Mouse (Mus musculus) MEL (cell line): ENCODE results near the gene Ube2o. TPM values are rescaled to one million over a fixed set of nuclear protein-coding genes. Genes with fewer than 3 reads are reported as not detected.

ENCODE experiments used
- DNase-seq: peaks from one replicate; pipeline ENCODE4 v3.0.0; 2011; ENCODE audit warnings: low read depth, low spot score
- H3K27ac ChIP-seq: 2 replicates; pipeline ENCODE4 v1.5.1; 2012; ENCODE audit warnings: low read depth, mild to moderate bottlenecking, control low read depth, low read length, moderate library complexity; ENCODE audit not compliant: control insufficient read depth
- H3K27me3 ChIP-seq, 2 experiments: fragments of 150-350 bp in 1 of 2; sonication (generic) in 1 of 2; 2 replicates each; pipeline ENCODE4 v1.6.1; 2012; ENCODE audit warnings: low read length in 2 of 2, mild to moderate bottlenecking in 2 of 2, improper control_type of control experiment in 1 of 2, moderate library complexity in 1 of 2; ENCODE audit not compliant: insufficient read depth in 2 of 2, control insufficient read depth in 1 of 2
- H3K36me3 ChIP-seq, 2 experiments: 2 replicates each; pipeline ENCODE4 v1.6.1; 2012 to 2014; ENCODE audit warnings: low read length in 2 of 2, improper control_type of control experiment in 1 of 2, inconsistent platforms in 1 of 2, mild to moderate bottlenecking in 1 of 2; ENCODE audit not compliant: insufficient read depth in 2 of 2, control insufficient read depth in 1 of 2
- H3K4me1 ChIP-seq, 2 experiments: fragments of 150-350 bp in 1 of 2; sonication (generic) in 1 of 2; 2 replicates each; pipeline ENCODE4 v1.6.1; 2012; ENCODE audit warnings: low read length in 2 of 2, improper control_type of control experiment in 1 of 2, mild to moderate bottlenecking in 1 of 2; ENCODE audit not compliant: insufficient read depth in 2 of 2, control insufficient read depth in 1 of 2
- H3K4me3 ChIP-seq, 2 experiments: fragments of 150-350 bp in 1 of 2; sonication (generic) in 1 of 2; 2 replicates each; pipeline ENCODE4 v1.5.1; 2012; ENCODE audit warnings: low read depth in 2 of 2, low read length in 2 of 2, mild to moderate bottlenecking in 2 of 2, moderate library complexity in 2 of 2, control low read depth in 1 of 2, improper control_type of control experiment in 1 of 2; ENCODE audit not compliant: control insufficient read depth in 1 of 2, insufficient read depth in 1 of 2
- H3K79me2 ChIP-seq: 2 replicates; pipeline ENCODE4 v1.6.1; 2012; ENCODE audit warnings: mild to moderate bottlenecking, low read length, moderate library complexity; ENCODE audit not compliant: control insufficient read depth, poor library complexity, insufficient read depth
- H3K9ac ChIP-seq: 2 replicates; pipeline ENCODE4 v1.6.1; 2012; ENCODE audit warnings: low read depth, mild to moderate bottlenecking, control low read depth, low read length, moderate library complexity; ENCODE audit not compliant: control insufficient read depth, poor library complexity, severe bottlenecking
- H3K9me3 ChIP-seq: fragments of 150-350 bp; sonication (generic); replicated peaks from 2 replicates; pipeline ENCODE4 v1.6.1; 2012; ENCODE audit warnings: mild to moderate bottlenecking, low read length, improper control_type of control experiment, moderate library complexity; ENCODE audit not compliant: insufficient read depth
- CHD2 ChIP-seq: IDR thresholded peaks from 2 replicates; pipeline ENCODE4 v1.6.1; 2011; ENCODE audit warnings: low read length, improper control_type of control experiment
- ELF1 ChIP-seq: IDR thresholded peaks from 2 replicates; pipeline ENCODE4 v1.6.1; 2014; ENCODE audit warnings: low read depth, mild to moderate bottlenecking, inconsistent platforms, low read length, improper control_type of control experiment, moderate library complexity
- MAZ ChIP-seq: IDR thresholded peaks from 2 replicates; pipeline ENCODE4 v1.6.1; 2012; ENCODE audit warnings: low read depth, mild to moderate bottlenecking, inconsistent platforms, low read length, improper control_type of control experiment
- MXI1 ChIP-seq: IDR thresholded peaks from 2 replicates; pipeline ENCODE4 v1.6.1; 2011; ENCODE audit warnings: mild to moderate bottlenecking, low read depth, low read length, improper control_type of control experiment
- MYB ChIP-seq: IDR thresholded peaks from 2 replicates; pipeline ENCODE4 v1.6.1; 2011; ENCODE audit warnings: mild to moderate bottlenecking, low read depth, low read length, improper control_type of control experiment
- MYC ChIP-seq: IDR thresholded peaks from 2 replicates; pipeline ENCODE4 v1.6.1; 2011; ENCODE audit warnings: low read depth, mild to moderate bottlenecking, low read length, improper control_type of control experiment, moderate library complexity
- NELFE ChIP-seq: IDR thresholded peaks from 2 replicates; pipeline ENCODE4 v1.6.1; 2011; ENCODE audit warnings: low read depth, low read length, improper control_type of control experiment
- POLR2A ChIP-seq, 2 experiments: IDR thresholded peaks; 2 replicates each; pipeline ENCODE4 v1.6.1; 2011 to 2012; ENCODE audit warnings: low read length in 2 of 2, mild to moderate bottlenecking in 2 of 2, control low read depth in 1 of 2, improper control_type of control experiment in 1 of 2, low read depth in 1 of 2, moderate library complexity in 1 of 2; ENCODE audit not compliant: control insufficient read depth in 1 of 2, insufficient read depth in 1 of 2, poor library complexity in 1 of 2
- POLR2AphosphoS2 ChIP-seq: IDR thresholded peaks from 2 replicates; pipeline ENCODE4 v1.6.1; 2011; ENCODE audit warnings: low read length, improper control_type of control experiment
- POLR2AphosphoS5 ChIP-seq: IDR thresholded peaks from 2 replicates; pipeline ENCODE4 v1.6.1; 2012; ENCODE audit warnings: low read depth, borderline replicate concordance, mild to moderate bottlenecking, inconsistent platforms, low read length, moderate library complexity, mixed read lengths
- RAD21 ChIP-seq: IDR thresholded peaks from 2 replicates; pipeline ENCODE4 v1.6.1; 2011; ENCODE audit warnings: mild to moderate bottlenecking, low read depth, low read length, improper control_type of control experiment
- SIN3A ChIP-seq: IDR thresholded peaks from 2 replicates; pipeline ENCODE4 v1.6.1; 2012; ENCODE audit warnings: low read length, improper control_type of control experiment, inconsistent platforms
- TBP ChIP-seq: IDR thresholded peaks from 2 replicates; pipeline ENCODE4 v1.8.0; 2011; ENCODE audit warnings: low read depth, low read length, improper control_type of control experiment
- TCF12 ChIP-seq: IDR thresholded peaks from 2 replicates; pipeline ENCODE4 v1.6.1; 2014; ENCODE audit warnings: low read depth, mild to moderate bottlenecking, inconsistent platforms, low read length, improper control_type of control experiment, moderate library complexity
- UBTF ChIP-seq: IDR thresholded peaks from 2 replicates; pipeline ENCODE4 v1.6.1; 2012; ENCODE audit warnings: low read depth, mild to moderate bottlenecking, inconsistent platforms, low read length, improper control_type of control experiment, moderate library complexity, borderline replicate concordance; ENCODE audit not compliant: insufficient read depth
- ZC3H11A ChIP-seq: IDR thresholded peaks from 2 replicates; pipeline ENCODE4 v1.6.1; 2012; ENCODE audit warnings: low read depth, mild to moderate bottlenecking, inconsistent platforms, low read length, improper control_type of control experiment
- polyA plus RNA-seq, 2 experiments: library from polyadenylated mRNA; stranded (reverse) in 1 of 2; unstranded in 1 of 2; fragments of >175 nt in 1 of 2; fragments of >200 nt in 1 of 2; gene quantifications; 2 replicates each; pipeline versions ENCODE4 v1.2.1 to v1.2.4; 2012; ENCODE audit warnings: low replicate concordance in 2 of 2, low read depth in 1 of 2; ENCODE audit not compliant: insufficient read length in 2 of 2, insufficient read depth in 1 of 2, missing spikeins in 1 of 2
- total RNA-seq: library from RNA; depleted of rRNA; stranded (reverse); fragments of 300-350 nt; gene quantifications from 2 replicates; pipeline ENCODE4 v1.2.3, GENCODE M21; 2012

Ube2o gene
- total and polyA plus RNA-seq, 3 experiments, result 22.9 to 42.8 TPM; not detected in 1

DNA sequence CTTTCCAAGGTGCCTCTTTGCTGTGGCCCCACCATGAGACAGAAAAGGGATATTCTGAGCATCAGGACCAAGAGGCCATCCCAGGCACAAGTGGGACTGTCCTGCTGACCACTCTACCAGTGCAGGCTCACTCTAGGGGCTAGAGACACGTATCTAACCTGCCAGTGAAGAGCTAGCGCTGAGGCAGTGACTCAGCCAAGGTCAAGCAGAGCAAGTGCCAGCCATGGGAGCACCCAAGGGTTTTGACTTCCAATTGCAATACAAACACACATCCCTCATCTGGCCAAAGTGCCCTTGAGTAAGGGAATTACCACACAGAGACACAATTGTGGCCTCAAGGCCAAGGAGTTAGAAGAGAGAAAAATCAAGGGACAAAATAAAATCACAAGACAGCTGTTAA lies 5.9 kb downstream of the Ube2o start (continued):
- TF ChIP-seq MYB, result no peak
- TF ChIP-seq MAZ, result no peak

DNA sequence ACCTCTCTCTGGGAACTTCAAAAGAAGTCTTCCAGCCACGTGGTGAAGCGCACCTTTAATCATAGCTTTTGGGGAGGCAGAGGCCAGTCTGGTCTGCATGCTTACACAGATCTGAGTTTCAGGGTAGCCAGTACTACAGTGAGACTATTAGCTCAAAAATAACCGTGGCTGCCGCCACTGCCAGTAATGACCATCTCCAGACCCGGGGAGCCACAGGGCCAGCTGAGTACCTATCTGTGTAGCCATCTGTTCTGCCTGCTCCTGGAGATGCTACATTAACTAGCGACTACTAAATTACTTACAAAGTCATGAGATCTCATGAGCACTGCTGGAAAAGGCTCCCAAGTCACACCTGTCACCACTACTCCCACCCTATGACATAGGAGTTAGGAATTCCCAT lies 6.3 kb downstream of the Ube2o start:
- no peaks in the 10 kb centered on the region for H3K27me3 ChIP-seq
- H3K4me1 ChIP-seq, result peaks cover 18 to 51% of the 10 kb centered on the region in 2 experiments
- no peak overlapping the region for H3K27ac ChIP-seq
- DNase-seq, result no peak
- H3K4me3 ChIP-seq, result no peak overlapping the region
- H3K36me3 ChIP-seq, result peaks cover 0 to 34% of the 10 kb centered on the region in 2 experiments; a peak in 2 of 4 replicates
- no peaks in the 10 kb centered on the region for H3K9me3 ChIP-seq
- peaks cover 53% of the 10 kb centered on the region for H3K79me2 ChIP-seq
- H3K9ac ChIP-seq, result no peak overlapping the region
- TF ChIP-seq SIN3A (no peak), NELFE (no peak), MYC (no peak), POLR2AphosphoS2 (no peak), MXI1 (no peak), POLR2AphosphoS5 (no peak), ZC3H11A (no peak), CHD2 (no peak)

DNA sequence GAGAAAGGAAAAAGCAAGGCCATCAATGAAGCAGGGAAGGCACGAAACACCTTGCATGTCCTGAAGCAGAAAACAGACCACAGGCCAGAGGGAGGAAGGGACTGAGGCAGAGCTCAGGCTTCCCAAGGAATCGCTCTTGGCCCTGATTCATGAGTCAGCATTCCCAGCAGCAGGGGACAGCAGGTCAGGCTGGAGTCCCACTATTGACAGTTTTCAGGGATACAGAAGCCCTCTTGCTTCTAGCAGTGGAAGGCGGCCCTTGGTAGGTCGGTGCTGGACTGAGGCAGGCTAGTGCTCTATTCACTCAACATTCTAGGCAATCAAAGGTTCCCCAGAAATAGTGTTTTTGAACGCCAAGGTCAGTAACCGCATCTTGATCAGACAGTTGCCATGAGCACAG lies 6.8 kb downstream of the Ube2o start:
- Histone ChIP-seq H3K9me3 (no peaks in the 10 kb centered on the region), H3K27ac (no peak overlapping the region), H3K4me1 (peaks cover 18 to 46% of the 10 kb centered on the region in 2 experiments), H3K4me3 (no peak overlapping the region), H3K79me2 (peaks cover 54% of the 10 kb centered on the region)
- DNase-seq, result no peak
- TF ChIP-seq POLR2AphosphoS2 (no peak), ZC3H11A (no peak), RAD21 (no peak), TBP (no peak), POLR2AphosphoS5 (no peak), CHD2 (no peak), MXI1 (no peak), UBTF (no peak), ELF1 (no peak), POLR2A (IDR thresholded peaks at IDR 0.05; ENCODE audit: control insufficient read depth in 1 of 2, insufficient read depth in 1 of 2, low read depth in 1 of 2, low read length in 2 of 2, poor library complexity in 1 of 2) (no peak), TCF12 (no peak)
- TF ChIP-seq, all 39 proteins: peak for 0
- peaks cover 0 to 31% of the 10 kb centered on the region in 2 experiments; a peak in 2 of 4 replicates for H3K36me3 ChIP-seq
- H3K9ac ChIP-seq, result no peak overlapping the region
- H3K27me3 ChIP-seq, result no peaks in the 10 kb centered on the region
